Mouse (Mus musculus) small intestine, adult 2 months (tissue): ENCODE measurements around the gene Rpl36al. TPM values are rescaled to one million over a fixed set of nuclear protein-coding genes. Genes with fewer than 3 reads are reported as not detected.
"Not testable (repeated sequence)": the region's sequence is repeated elsewhere in the genome, so short reads cannot be mapped to it uniquely, and the experiment has no call there.

Experiments
- H3K27ac ChIP-seq: fragments of 200-500 bp; 2 replicates; pipeline ENCODE4 v1.5.1; 2012; ENCODE audit warnings: low read depth, low read length, control low read depth, inconsistent platforms; ENCODE audit not compliant: insufficient read depth
- H3K27me3 ChIP-seq: fragments of 200-500 bp; 2 replicates; pipeline ENCODE4 v1.6.1; 2012; ENCODE audit warnings: mild to moderate bottlenecking, moderate library complexity, low read length, inconsistent platforms; ENCODE audit not compliant: control insufficient read depth, insufficient read depth
- H3K36me3 ChIP-seq: fragments of 200-500 bp; 2 replicates; pipeline ENCODE4 v1.6.1; 2012; ENCODE audit warnings: mild to moderate bottlenecking, low read length, control low read depth, inconsistent platforms; ENCODE audit not compliant: control insufficient read depth, insufficient read depth
- H3K4me1 ChIP-seq: fragments of 200-500 bp; 2 replicates; pipeline ENCODE4 v1.6.1; 2012; ENCODE audit warnings: low read length, inconsistent platforms, mixed read lengths; ENCODE audit not compliant: control insufficient read depth, insufficient read depth, insufficient read length
- H3K4me3 ChIP-seq: fragments of 200-500 bp; 2 replicates; pipeline ENCODE4 v1.5.1; 2012; ENCODE audit warnings: low read depth, mild to moderate bottlenecking, control low read depth, inconsistent platforms, low read length, moderate library complexity
- CTCF ChIP-seq: fragments of 200-500 bp; IDR thresholded peaks from 2 replicates; pipeline ENCODE4 v1.5.1; 2012; ENCODE audit warnings: low read depth, mild to moderate bottlenecking, control low read depth, inconsistent platforms, low read length, moderate library complexity, mixed read lengths; ENCODE audit not compliant: insufficient replicate concordance, insufficient read length; ENCODE audit errors: extremely low read depth
- POLR2A ChIP-seq: fragments of 200-500 bp; IDR thresholded peaks from 2 replicates; pipeline ENCODE4 v1.6.1; 2012; ENCODE audit warnings: low read depth, mild to moderate bottlenecking, control low read depth, inconsistent platforms, low read length, moderate library complexity
- WGBS: fragments of 180-500 bp; shearing (Covaris S2); methylation state at CpG from one replicate; pipeline ENCODE4 v1.1.7; 2018; 5-methylcytosine and 5-hydroxymethylcytosine counted together
- polyA plus RNA-seq: library from polyadenylated mRNA; depleted of rRNA; stranded (reverse); fragments of >200 nt; gene quantifications from 2 replicates; pipeline ENCODE4 v1.2.3, GENCODE M21; 2012

Rpl36al gene
- polyA plus RNA-seq, 1 experiment = 66.4 TPM

GRCm38 (mm10) chr12:69164904-69165303 lies 19.0 kb downstream of the Rpl36al start:
- Histone ChIP-seq H3K36me3 (no peaks in the 10 kb centered on the region), H3K4me1 (peaks cover 3% of the 10 kb centered on the region; the same call in 1 of the 2 replicates), H3K27me3 (no peaks in the 10 kb centered on the region), H3K27ac (no peak overlapping the region), H3K4me3 (no peak overlapping the region)
- 37% methylated on average over 3 of the region's 3 CpGs for WGBS
- no peak for TF ChIP-seq POLR2A
- TF ChIP-seq CTCF = no peak

DNA sequence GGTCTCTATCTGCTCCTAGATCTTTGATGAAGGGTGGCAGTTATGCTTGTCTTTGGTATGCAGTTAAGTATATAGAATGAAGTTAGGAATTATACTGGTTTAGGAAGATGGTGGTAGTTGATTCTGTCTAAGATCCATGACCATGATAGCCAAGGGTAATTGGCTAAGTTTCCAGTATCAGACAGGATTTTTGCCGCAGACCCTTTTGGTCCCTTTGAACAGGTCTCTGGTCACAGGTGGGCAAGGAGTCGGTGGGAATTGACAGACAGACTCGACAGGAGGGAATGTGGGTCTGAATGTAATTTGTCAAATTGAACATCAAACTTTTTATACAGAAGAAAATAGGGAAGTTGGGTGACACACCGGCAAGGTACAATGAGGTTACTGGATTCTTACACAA lies 20.3 kb downstream of the Rpl36al start:
- H3K27me3 ChIP-seq, H3K4me1 ChIP-seq, H3K36me3 ChIP-seq, H3K4me3 ChIP-seq, H3K27ac ChIP-seq: not testable (repeated sequence)
- 87% methylated on average over 4 of the region's 4 CpGs for WGBS

DNA sequence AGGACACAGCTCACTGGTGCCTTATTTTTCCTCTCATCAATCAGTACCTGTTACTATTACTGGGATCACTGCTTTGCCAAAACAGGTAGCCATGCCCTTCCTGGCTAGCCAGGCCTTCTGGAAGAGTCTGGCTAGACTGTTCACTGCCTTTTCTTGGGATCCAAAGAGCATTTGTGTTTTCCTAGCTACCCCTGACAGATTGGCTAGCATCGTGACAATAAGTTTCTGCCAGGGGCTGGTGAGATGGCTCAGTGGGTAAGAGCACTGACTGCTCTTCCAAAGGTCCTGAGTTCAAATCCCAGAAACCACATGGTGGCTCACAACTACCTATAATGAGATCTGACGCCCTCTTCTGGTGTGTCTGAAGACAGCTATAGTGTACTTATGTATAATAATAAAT lies 23.2 kb downstream of the Rpl36al start:
- WGBS = 77% methylated on average over 2 of the region's 2 CpGs
- H3K27me3 ChIP-seq, H3K4me3 ChIP-seq, H3K27ac ChIP-seq, H3K4me1 ChIP-seq: not testable (repeated sequence)
- H3K36me3 ChIP-seq = peaks cover 12% of the 10 kb centered on the region

- 1% methylated on average over 9 of the region's 9 CpGs for WGBS
- Histone ChIP-seq H3K27ac (no peak overlapping the region), H3K4me1 (no peaks in the 10 kb centered on the region; the same call in 1 of the 2 replicates), H3K36me3 (peaks cover 12% of the 10 kb centered on the region), H3K27me3 (no peaks in the 10 kb centered on the region), H3K4me3 (peak overlapping the region; percentile 30)
- TF ChIP-seq CTCF (no peak), POLR2A (no peak)
Observed at GRCm38 (mm10) chr12:69159578-69159940, 24.3 kb downstream of the Rpl36al start.

- H3K27me3 ChIP-seq, H3K4me1 ChIP-seq: not testable (repeated sequence)
- H3K27ac ChIP-seq = peak within 1 kb of the TSS; percentile 83
- TF ChIP-seq POLR2A = peak; percentile 87
- TF ChIP-seq CTCF = peak; percentile 20; the same call in 1 of the 2 replicates
- peaks cover 12% of the 10 kb centered on the region for H3K36me3 ChIP-seq
- under 1% methylated on average over 60 of the region's 68 CpGs for WGBS
- H3K4me3 ChIP-seq = peak within 1 kb of the TSS; percentile 86
Observed at GRCm38 (mm10) chr12:69158765-69159577, 24.9 kb downstream of the Rpl36al start, which contains the start of gene Rps29. Gene Rps29 (minus strand): TSS chr12:69159186.

DNA sequence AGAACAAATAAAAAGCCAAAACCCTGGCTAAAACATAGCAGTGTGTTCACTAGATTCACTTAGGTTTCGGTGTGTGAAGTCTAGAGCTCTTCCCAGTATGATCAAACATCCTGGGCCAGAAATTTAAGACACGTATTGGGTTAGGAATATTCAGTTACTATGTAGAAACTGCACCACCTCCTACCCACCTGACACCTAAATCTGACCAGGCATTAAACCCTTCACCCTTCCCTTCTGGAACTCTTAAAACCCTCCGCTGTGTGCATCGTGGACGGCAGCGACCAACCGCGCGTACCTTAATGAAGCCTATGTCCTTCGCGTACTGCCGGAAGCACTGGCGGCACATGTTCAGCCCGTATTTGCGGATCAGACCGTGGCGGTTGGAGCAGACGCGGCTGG lies 25.5 kb downstream of the Rpl36al start:
- H3K27ac ChIP-seq = peak overlapping the region; percentile 83
- no peaks in the 10 kb centered on the region for H3K27me3 ChIP-seq
- H3K4me1 ChIP-seq = no peaks in the 10 kb centered on the region; the same call in 1 of the 2 replicates
- H3K36me3 ChIP-seq = peaks cover 12% of the 10 kb centered on the region
- TF ChIP-seq POLR2A = no peak
- no peak for TF ChIP-seq CTCF
- peak overlapping the region; percentile 86 for H3K4me3 ChIP-seq
- WGBS = under 1% methylated on average over 19 of the region's 19 CpGs

- H3K27me3 ChIP-seq = no peaks in the 10 kb centered on the region
- 95% methylated on average over 2 of the region's 2 CpGs for WGBS
- TF ChIP-seq POLR2A (no peak), CTCF (no peak)
- H3K36me3 ChIP-seq = peaks cover 12% of the 10 kb centered on the region
- H3K27ac ChIP-seq = no peak overlapping the region
- H3K4me3 ChIP-seq = no peak overlapping the region
- H3K4me1 ChIP-seq = no peaks in the 10 kb centered on the region; the same call in 1 of the 2 replicates
Observed at GRCm38 (mm10) chr12:69157107-69157506, 26.8 kb downstream of the Rpl36al start.
